Mouse (Mus musculus): ENCODE data around the gene Ap3d1. TPM values are rescaled to one million over a fixed set of nuclear protein-coding genes. Genes with fewer than 3 reads are reported as not detected.

The Ap3d1 gene
- polyA plus RNA-seq, 1 experiment from 2014 or later: 112 TPM

GRCm38 (mm10) chr10:80682003-80682402 is 60.1 kb downstream of the Ap3d1 start:
- Histone ChIP-seq H3K27me3 (ENCODE audit: control insufficient read depth, insufficient read depth, low read length) (no peaks in the 10 kb centered on the region), H3K4me3 (replicated peaks; ENCODE audit: low read length) (no peak overlapping the region), H3K36me3 (replicated peaks; ENCODE audit: control insufficient read depth, insufficient read depth) (peaks cover 37% of the 10 kb centered on the region), H3K9ac (no peak overlapping the region), H3K4me1 (replicated peaks; ENCODE audit: control insufficient read depth, insufficient read depth, low read length) (peaks cover 21% of the 10 kb centered on the region), H3K27ac (no peak overlapping the region), H3K9me3 (ENCODE audit: control insufficient read depth, low read length) (no peaks in the 10 kb centered on the region), H3K4me2 (replicated peaks) (no peak overlapping the region)
- 96% methylated on average over 6 of the region's 6 CpGs for WGBS
- DNase-seq (ENCODE audit: low spot score) (no peak), ATAC-seq (ENCODE audit: low FRiP score) (no peak)

GRCm38 (mm10) chr10:80680260-80680696 is 61.8 kb downstream of the Ap3d1 start:
- no peaks in the 10 kb centered on the region for H3K27me3 ChIP-seq (ENCODE audit: control insufficient read depth, insufficient read depth, low read length)
- H3K27ac ChIP-seq: no peak overlapping the region
- H3K4me1 ChIP-seq (replicated peaks; ENCODE audit: control insufficient read depth, insufficient read depth, low read length): peaks cover 24% of the 10 kb centered on the region
- no peak for DNase-seq (ENCODE audit: low spot score)
- no peak overlapping the region for H3K4me2 ChIP-seq (replicated peaks)
- no peak overlapping the region for H3K4me3 ChIP-seq (replicated peaks; ENCODE audit: low read length)
- H3K9ac ChIP-seq: no peak overlapping the region
- peaks cover 19% of the 10 kb centered on the region for H3K36me3 ChIP-seq (replicated peaks; ENCODE audit: control insufficient read depth, insufficient read depth)
- WGBS: 86% methylated on average over 2 of the region's 2 CpGs
- no peaks in the 10 kb centered on the region for H3K9me3 ChIP-seq (ENCODE audit: control insufficient read depth, low read length)
- ATAC-seq (ENCODE audit: low FRiP score): no peak

GRCm38 (mm10) chr10:80679556-80680259 is 62.4 kb downstream of the Ap3d1 start:
- Histone ChIP-seq H3K27ac (peak overlapping the region; percentile 95; the same call in 1 of the 2 replicates), H3K27me3 (ENCODE audit: control insufficient read depth, insufficient read depth, low read length) (no peaks in the 10 kb centered on the region), H3K9me3 (ENCODE audit: control insufficient read depth, low read length) (no peaks in the 10 kb centered on the region), H3K4me1 (replicated peaks; ENCODE audit: control insufficient read depth, insufficient read depth, low read length) (peaks cover 30% of the 10 kb centered on the region), H3K9ac (no peak overlapping the region), H3K4me2 (replicated peaks) (no peak overlapping the region), H3K36me3 (replicated peaks; ENCODE audit: control insufficient read depth, insufficient read depth) (peaks cover 14% of the 10 kb centered on the region), H3K4me3 (replicated peaks; ENCODE audit: low read length) (no peak overlapping the region)
- 70% methylated on average over 9 of the region's 9 CpGs for WGBS
- DNase-seq (ENCODE audit: low spot score) (no peak), ATAC-seq (ENCODE audit: low FRiP score) (no peak)

- H3K4me3 ChIP-seq (replicated peaks; ENCODE audit: low read length): no peak overlapping the region
- H3K4me2 ChIP-seq (replicated peaks): 0 out of 2 replicates have a peak overlapping the region, but pooled peaks have one; percentile 0
- 45% methylated on average over 10 of the region's 10 CpGs for WGBS
- H3K4me1 ChIP-seq (replicated peaks; ENCODE audit: control insufficient read depth, insufficient read depth, low read length): peaks cover 39% of the 10 kb centered on the region
- no peak for DNase-seq (ENCODE audit: low spot score)
- no peak overlapping the region for H3K9ac ChIP-seq
- H3K27ac ChIP-seq: peak overlapping the region; percentile 95
- peaks cover 9% of the 10 kb centered on the region for H3K36me3 ChIP-seq (replicated peaks; ENCODE audit: control insufficient read depth, insufficient read depth)
- no peaks in the 10 kb centered on the region for H3K27me3 ChIP-seq (ENCODE audit: control insufficient read depth, insufficient read depth, low read length)
- no peak for ATAC-seq (ENCODE audit: low FRiP score)
- H3K9me3 ChIP-seq (ENCODE audit: control insufficient read depth, low read length): no peaks in the 10 kb centered on the region
These were observed 63.3 kb downstream of the Ap3d1 start for GRCm38 (mm10) chr10:80678601-80679377.

- H3K9me3 ChIP-seq (ENCODE audit: control insufficient read depth, low read length): no peaks in the 10 kb centered on the region
- ATAC-seq (ENCODE audit: low FRiP score) (no peak), DNase-seq (ENCODE audit: low spot score) (peak; percentile 72)
- peak within 1 kb of the TSS; percentile 95 for H3K27ac ChIP-seq
- WGBS: 26% methylated on average over 8 of the region's 8 CpGs
- peaks cover 47% of the 10 kb centered on the region for H3K4me1 ChIP-seq (replicated peaks; ENCODE audit: control insufficient read depth, insufficient read depth, low read length)
- H3K4me2 ChIP-seq (replicated peaks): peak within 1 kb of the TSS; percentile 75
- H3K27me3 ChIP-seq (ENCODE audit: control insufficient read depth, insufficient read depth, low read length): no peaks in the 10 kb centered on the region
- peaks cover under 1% of the 10 kb centered on the region; the same call in 1 of the 2 replicates for H3K36me3 ChIP-seq (replicated peaks; ENCODE audit: control insufficient read depth, insufficient read depth)
- peak within 1 kb of the TSS; percentile 73 for H3K9ac ChIP-seq
- peak within 1 kb of the TSS; percentile 95 for H3K4me3 ChIP-seq (replicated peaks; ENCODE audit: low read length)
These were observed 64.1 kb downstream of the Ap3d1 start, which contains the start of gene Mknk2 for GRCm38 (mm10) chr10:80677942-80678436. TSS of gene Mknk2 (minus strand) at chr10:80678112.

- WGBS: 45% methylated on average over 9 of the region's 9 CpGs
These were observed 64.8 kb downstream of the Ap3d1 start for GRCm38 (mm10) chr10:80677128-80677875.

GRCm38 (mm10) chr10:80676198-80676928 is 65.7 kb downstream of the Ap3d1 start:
- Histone ChIP-seq H3K9me3 (ENCODE audit: control insufficient read depth, low read length) (no peaks in the 10 kb centered on the region), H3K4me2 (replicated peaks) (peak overlapping the region; percentile 94), H3K36me3 (replicated peaks; ENCODE audit: control insufficient read depth, insufficient read depth) (peaks cover 5% of the 10 kb centered on the region), H3K27me3 (ENCODE audit: control insufficient read depth, insufficient read depth, low read length) (no peaks in the 10 kb centered on the region), H3K9ac (peak overlapping the region; percentile 98), H3K4me1 (replicated peaks; ENCODE audit: control insufficient read depth, insufficient read depth, low read length) (peaks cover 52% of the 10 kb centered on the region), H3K27ac (peak overlapping the region; percentile 95), H3K4me3 (replicated peaks; ENCODE audit: low read length) (peak overlapping the region; percentile 95)
- whole genome bisulfite sequencing: under 1% methylated on average over 61 of the region's 78 CpGs
- peak; percentile 100 for DNase-seq (ENCODE audit: low spot score)
- peak; percentile 94 for ATAC-seq (ENCODE audit: low FRiP score)

More at GRCm38 (mm10) chr10:80677128-80677875, 64.8 kb downstream of the Ap3d1 start:
- Histone ChIP-seq H3K4me3 (replicated peaks; ENCODE audit: low read length) (peak overlapping the region; percentile 95), H3K27me3 (ENCODE audit: control insufficient read depth, insufficient read depth, low read length) (no peaks in the 10 kb centered on the region), H3K9me3 (ENCODE audit: control insufficient read depth, low read length) (no peaks in the 10 kb centered on the region), H3K4me1 (replicated peaks; ENCODE audit: control insufficient read depth, insufficient read depth, low read length) (peaks cover 52% of the 10 kb centered on the region), H3K27ac (peak overlapping the region; percentile 95), H3K36me3 (replicated peaks; ENCODE audit: control insufficient read depth, insufficient read depth) (no peaks in the 10 kb centered on the region; the same call in 1 of the 2 replicates), H3K4me2 (replicated peaks) (peak overlapping the region; percentile 75), H3K9ac (peak overlapping the region; percentile 73)
- ATAC-seq (ENCODE audit: low FRiP score) (no peak), DNase-seq (ENCODE audit: low spot score) (no peak)

GRCm38 (mm10) chr10:80675405-80676197 is 66.5 kb downstream of the Ap3d1 start:
- peak; percentile 35 for DNase-seq (ENCODE audit: low spot score)

More at GRCm38 (mm10) chr10:80675405-80676197, 66.5 kb downstream of the Ap3d1 start:
- H3K4me3 ChIP-seq (replicated peaks; ENCODE audit: low read length): peak overlapping the region; percentile 95
- peaks cover 13% of the 10 kb centered on the region for H3K36me3 ChIP-seq (replicated peaks; ENCODE audit: control insufficient read depth, insufficient read depth)
- peak overlapping the region; percentile 87 for H3K27ac ChIP-seq
- peak overlapping the region; percentile 94 for H3K4me2 ChIP-seq (replicated peaks)
- no peaks in the 10 kb centered on the region for H3K27me3 ChIP-seq (ENCODE audit: control insufficient read depth, insufficient read depth, low read length)
- H3K4me1 ChIP-seq (replicated peaks; ENCODE audit: control insufficient read depth, insufficient read depth, low read length): peaks cover 52% of the 10 kb centered on the region
- peak overlapping the region; percentile 98 for H3K9ac ChIP-seq
- no peaks in the 10 kb centered on the region for H3K9me3 ChIP-seq (ENCODE audit: control insufficient read depth, low read length)
- under 1% methylated on average over 33 of the region's 54 CpGs for WGBS
- peak; percentile 9; the same call in 1 of the 2 replicates for ATAC-seq (ENCODE audit: low FRiP score)

Measured in hindbrain, embryonic 14.5 days (tissue).